Mouse (Mus musculus) G1E (cell line): Measurements from ENCODE around the gene Arl5c.

Source experiments
- CTCF ChIP-seq: IDR thresholded peaks from 2 replicates; pipeline ENCODE4 v1.5.1; 2012; ENCODE audit warnings: low read depth, low read length, inconsistent platforms, mixed read lengths
- POLR2AphosphoS5 ChIP-seq: IDR thresholded peaks from 2 replicates; pipeline ENCODE4 v1.6.1; 2012; ENCODE audit warnings: low read depth, low read length, inconsistent platforms; ENCODE audit not compliant: insufficient replicate concordance

DNA sequence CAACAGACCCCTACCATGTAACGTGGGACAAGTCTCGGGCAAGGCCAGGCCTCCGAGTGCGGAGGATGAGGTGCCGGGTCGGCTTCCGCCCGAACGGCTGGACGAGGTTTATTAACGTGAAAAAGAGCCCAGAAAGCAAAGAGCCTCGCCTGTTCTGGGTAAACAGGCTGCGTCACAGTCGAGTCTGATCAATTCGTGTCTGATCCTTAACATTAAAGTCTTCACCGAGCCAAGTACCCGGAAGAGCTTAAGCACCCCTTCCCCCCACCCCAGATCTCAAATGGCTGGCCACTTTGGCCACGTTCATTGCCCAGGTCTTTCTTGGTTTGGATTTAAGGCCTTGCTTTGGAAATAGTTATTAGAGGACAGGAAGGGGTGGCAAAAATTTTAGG, 31.3 kb upstream of the Arl5c start:
- TF ChIP-seq CTCF (no peak), POLR2AphosphoS5 (no peak)
